Mouse (Mus musculus) spleen, postnatal 0 days (tissue): Measurements from ENCODE around the gene Bsx. TPM values are rescaled to one million over a fixed set of nuclear protein-coding genes. Genes with fewer than 3 reads are reported as not detected.

ENCODE experiments used
- polyA plus RNA-seq: library from polyadenylated mRNA; unstranded; fragments of >200 nt; fragmentation: Nextera tagmentation; extraction: Ambion mirVana; gene quantifications from 2 replicates; pipeline ENCODE4 v1.2.1, GENCODE M21; 2015

The Bsx gene
- not detected in 2 replicates for polyA plus RNA-seq

GRCm38 (mm10) chr9:40873556-40874470 is at the start of gene Bsx:
Gene Bsx (plus strand): TSS chr9:40874127.

Other genes with a start within 250 kb of the Bsx start
- gene Gm21915, start 203.5 kb upstream of the Bsx start, polyA plus RNA-seq, result not detected in 2 replicates
- gene Clmp, start 188.2 kb upstream of the Bsx start, polyA plus RNA-seq, result 6.3 and 7.8 TPM in 2 replicates
- gene Hspa8, start 73.1 kb upstream of the Bsx start, polyA plus RNA-seq, result 890 and 934 TPM in 2 replicates
- not detected in 2 replicates for gene Jhy, start 90.0 kb downstream of the Bsx start, polyA plus RNA-seq
- gene Crtam, start 130.5 kb downstream of the Bsx start, polyA plus RNA-seq, result 0.05 TPM in 1 of 2 replicates, not detected in the other